Mouse (Mus musculus) heart, embryonic 16.5 days (tissue): ENCODE measurements around the gene H3f3b. TPM values are rescaled to one million over a fixed set of nuclear protein-coding genes. Genes with fewer than 3 reads are reported as not detected.

ENCODE experiments used
- ATAC-seq: fragments of 200-750 bp; cut with Nextera tagmentation; replicated peaks from 2 replicates; pipeline ENCODE4 v1.8.0; 2017; ENCODE audit warnings: moderate number of reproducible peaks; ENCODE audit not compliant: insufficient read depth, low FRiP score; ENCODE audit errors: extremely low read depth
- H3K27ac ChIP-seq: fragments of 300-500 bp; sonication (generic); 2 replicates; pipeline ENCODE4 v1.5.1; 2014; ENCODE audit warnings: mild to moderate bottlenecking, low read length, control low read depth, moderate library complexity
- H3K27me3 ChIP-seq: fragments of 300-500 bp; sonication (generic); 2 replicates; pipeline ENCODE4 v1.6.1; 2014; ENCODE audit warnings: low read length, mixed read lengths; ENCODE audit not compliant: control insufficient read depth, insufficient read depth
- H3K36me3 ChIP-seq: fragments of 300-500 bp; sonication (generic); 2 replicates; pipeline ENCODE4 v1.6.1; 2014; ENCODE audit not compliant: control insufficient read depth, insufficient read depth
- H3K4me1 ChIP-seq: fragments of 300-500 bp; sonication (generic); 2 replicates; pipeline ENCODE4 v1.6.1; 2014; ENCODE audit warnings: low read length, mixed read lengths; ENCODE audit not compliant: control insufficient read depth, insufficient read depth
- H3K4me2 ChIP-seq: fragments of 300-500 bp; sonication (generic); 2 replicates; pipeline ENCODE4 v1.6.1; 2014; ENCODE audit warnings: low read depth, mild to moderate bottlenecking, control low read depth, low read length
- H3K4me3 ChIP-seq: fragments of 300-500 bp; sonication (generic); 2 replicates; pipeline ENCODE4 v1.5.1; 2014; ENCODE audit warnings: mild to moderate bottlenecking, control low read depth, low read length
- H3K9ac ChIP-seq: fragments of 300-500 bp; sonication (generic); 2 replicates; pipeline ENCODE4 v1.6.1; 2014; ENCODE audit warnings: low read length, control low read depth
- H3K9me3 ChIP-seq: fragments of 300-500 bp; sonication (generic); replicated peaks from 2 replicates; pipeline ENCODE4 v1.6.1; 2016; ENCODE audit warnings: low read length; ENCODE audit not compliant: control insufficient read depth
- WGBS: fragments of 180-500 bp; shearing (Covaris S2); extraction: QIAGEN DNeasy Blood & Tissue Kit; methylation state at CpG from one replicate; pipeline ENCODE4 v1.1.7; 2014; 5-methylcytosine and 5-hydroxymethylcytosine counted together
- polyA plus RNA-seq: library from polyadenylated mRNA; unstranded; fragments of >200 nt; fragmentation: Nextera tagmentation; extraction: Ambion mirVana; gene quantifications from 2 replicates; pipeline ENCODE4 v1.2.1, GENCODE M21; 2015

H3f3b gene
- polyA plus RNA-seq, 1 experiment from 2014 or later = 709 TPM

DNA sequence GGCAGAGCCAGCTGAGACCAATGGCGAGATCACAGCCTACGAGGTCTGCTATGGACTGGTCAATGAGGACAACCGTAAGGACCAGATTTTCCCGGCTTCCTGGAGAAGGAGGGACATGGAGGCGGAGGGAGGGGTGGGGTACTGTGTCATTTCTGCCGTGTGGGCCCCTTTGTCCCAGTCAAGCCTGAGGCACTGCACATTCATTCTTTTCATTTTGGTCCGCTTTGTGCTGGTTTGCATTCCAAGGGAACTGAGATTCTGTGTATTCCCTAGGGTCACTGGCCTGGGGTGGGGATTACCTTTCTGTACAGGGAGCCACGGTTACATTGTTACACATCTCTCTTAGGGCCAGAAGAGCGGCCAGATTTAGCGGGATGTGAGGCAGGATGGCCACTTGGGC, 27.2 kb downstream of the H3f3b start:
- no peaks in the 10 kb centered on the region for H3K27me3 ChIP-seq
- H3K36me3 ChIP-seq = no peaks in the 10 kb centered on the region
- H3K27ac ChIP-seq = no peak overlapping the region
- 65% methylated on average over 10 of the region's 10 CpGs for WGBS
- no peak overlapping the region for H3K9ac ChIP-seq
- H3K4me2 ChIP-seq = no peak overlapping the region
- no peaks in the 10 kb centered on the region; the same call in 1 of the 2 replicates for H3K9me3 ChIP-seq
- H3K4me3 ChIP-seq = no peak overlapping the region
- H3K4me1 ChIP-seq = peaks cover 14% of the 10 kb centered on the region
- no peak for ATAC-seq

GRCm38 (mm10) chr11:115999538-116000143, 28.1 kb downstream of the H3f3b start:
- H3K4me1 ChIP-seq = peaks cover 8% of the 10 kb centered on the region; the same call in 1 of the 2 replicates
- no peaks in the 10 kb centered on the region; the same call in 1 of the 2 replicates for H3K9me3 ChIP-seq
- no peaks in the 10 kb centered on the region for H3K27me3 ChIP-seq
- WGBS = 11% methylated on average over 14 of the region's 14 CpGs
- no peak overlapping the region for H3K4me3 ChIP-seq
- H3K27ac ChIP-seq = no peak overlapping the region
- 0 out of 2 replicates have a peak, but pooled peaks have one; percentile 23 for ATAC-seq
- peak overlapping the region; percentile 40; the same call in 1 of the 2 replicates for H3K4me2 ChIP-seq
- H3K9ac ChIP-seq = 0 out of 2 replicates have a peak overlapping the region, but pooled peaks have one; percentile 44
- H3K36me3 ChIP-seq = no peaks in the 10 kb centered on the region

DNA sequence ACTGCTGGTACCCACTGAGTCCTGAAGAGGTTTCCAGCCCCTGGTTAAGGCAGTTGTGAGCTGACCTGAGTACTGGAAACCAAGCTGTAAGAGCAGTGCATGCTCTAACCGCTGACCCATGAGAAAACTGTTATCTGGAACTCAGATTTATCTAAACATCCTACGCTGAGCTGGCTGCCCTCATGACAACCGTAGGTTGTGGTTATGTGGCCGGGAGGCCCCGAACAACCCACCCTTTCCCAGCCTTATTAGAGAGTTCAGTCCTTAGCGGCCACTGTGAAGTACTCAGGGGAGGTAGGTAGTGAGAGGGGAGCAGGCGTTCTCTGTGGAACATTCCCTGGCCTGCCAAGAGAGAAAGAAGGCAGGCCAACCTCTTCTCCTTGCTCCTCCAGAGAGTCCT, 28.7 kb downstream of the H3f3b start:
- no peaks in the 10 kb centered on the region; the same call in 1 of the 2 replicates for H3K9me3 ChIP-seq
- no peak overlapping the region for H3K4me2 ChIP-seq
- 46% methylated on average over 7 of the region's 7 CpGs for WGBS
- no peak overlapping the region for H3K9ac ChIP-seq
- H3K4me1 ChIP-seq = 0 out of 2 replicates have a peak, but pooled peaks cover 2% of the 10 kb centered on the region
- no peaks in the 10 kb centered on the region for H3K27me3 ChIP-seq
- no peak for ATAC-seq
- no peak overlapping the region for H3K27ac ChIP-seq
- no peaks in the 10 kb centered on the region for H3K36me3 ChIP-seq
- H3K4me3 ChIP-seq = no peak overlapping the region

GRCm38 (mm10) chr11:115997662-115998061, 30.1 kb downstream of the H3f3b start:
- H3K27me3 ChIP-seq = peaks cover 2% of the 10 kb centered on the region; the same call in 1 of the 2 replicates
- no peak overlapping the region for H3K4me3 ChIP-seq
- H3K4me1 ChIP-seq = 0 out of 2 replicates have a peak, but pooled peaks cover 2% of the 10 kb centered on the region
- H3K36me3 ChIP-seq = no peaks in the 10 kb centered on the region
- H3K9me3 ChIP-seq = no peaks in the 10 kb centered on the region
- no peak for ATAC-seq
- WGBS = 53% methylated on average over 5 of the region's 5 CpGs
- no peak overlapping the region for H3K9ac ChIP-seq
- no peak overlapping the region for H3K27ac ChIP-seq
- H3K4me2 ChIP-seq = no peak overlapping the region

DNA sequence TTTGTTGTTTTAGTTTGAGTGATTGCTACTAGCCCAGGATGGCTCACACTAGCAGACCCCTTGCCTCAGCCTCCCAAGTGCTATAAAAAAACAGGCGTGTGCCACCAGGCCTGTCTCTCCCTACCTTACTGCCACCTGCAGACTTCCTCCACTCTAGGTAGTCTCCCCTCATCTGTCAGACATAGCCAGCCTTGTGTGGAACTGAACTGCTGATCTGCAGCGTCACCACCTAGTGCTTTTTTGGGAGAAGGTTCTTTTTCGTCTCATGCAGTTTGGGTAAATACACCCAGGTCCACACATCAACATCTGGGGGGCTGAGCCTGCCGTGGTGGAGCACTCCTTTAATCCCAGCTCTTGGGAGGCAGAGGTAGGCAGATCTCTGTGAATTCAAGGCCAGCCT, 30.7 kb downstream of the H3f3b start:
- no peak overlapping the region for H3K4me2 ChIP-seq
- 67% methylated on average over 4 of the region's 4 CpGs for WGBS
- no peaks in the 10 kb centered on the region for H3K9me3 ChIP-seq
- H3K9ac ChIP-seq = no peak overlapping the region
- no peak for ATAC-seq
- H3K27me3 ChIP-seq = peaks cover 2% of the 10 kb centered on the region; the same call in 1 of the 2 replicates
- H3K4me3 ChIP-seq = no peak overlapping the region
- H3K36me3 ChIP-seq = no peaks in the 10 kb centered on the region
- H3K4me1 ChIP-seq = 0 out of 2 replicates have a peak, but pooled peaks cover 2% of the 10 kb centered on the region
- H3K27ac ChIP-seq = no peak overlapping the region

GRCm38 (mm10) chr11:115995256-115995655, 32.5 kb downstream of the H3f3b start:
- Histone ChIP-seq H3K4me3 (no peak overlapping the region), H3K9ac (no peak overlapping the region), H3K27ac (no peak overlapping the region), H3K27me3 (peaks cover 2% of the 10 kb centered on the region; the same call in 1 of the 2 replicates), H3K4me1 (0 out of 2 replicates have a peak, but pooled peaks cover 2% of the 10 kb centered on the region), H3K9me3 (no peaks in the 10 kb centered on the region), H3K36me3 (no peaks in the 10 kb centered on the region), H3K4me2 (no peak overlapping the region)
- 80% methylated on average over 3 of the region's 3 CpGs for WGBS
- no peak for ATAC-seq

DNA sequence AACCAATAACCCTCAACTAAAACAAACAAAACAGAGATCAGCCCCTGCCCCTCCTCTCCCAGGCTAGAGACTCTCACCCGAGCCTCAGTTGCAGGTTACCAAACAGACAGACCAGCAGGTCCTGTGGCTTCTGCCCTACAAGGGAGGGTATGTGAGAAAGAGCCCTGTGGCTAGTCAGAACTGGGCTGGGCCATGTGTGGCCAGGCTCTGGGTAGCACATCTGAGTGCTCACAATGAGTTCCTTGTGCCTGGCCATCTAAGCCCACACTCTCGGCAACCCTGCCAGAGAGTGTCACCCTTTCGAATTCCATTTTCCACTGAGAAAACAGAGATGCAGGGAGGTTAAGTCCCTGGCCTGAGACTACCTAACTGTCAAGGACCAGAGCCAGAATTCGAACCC, 35.7 kb downstream of the H3f3b start:
- Histone ChIP-seq H3K27ac (no peak overlapping the region), H3K9ac (no peak overlapping the region), H3K36me3 (no peaks in the 10 kb centered on the region), H3K9me3 (no peaks in the 10 kb centered on the region), H3K4me3 (no peak overlapping the region), H3K4me1 (no peaks in the 10 kb centered on the region), H3K4me2 (no peak overlapping the region), H3K27me3 (peaks cover 2% of the 10 kb centered on the region; the same call in 1 of the 2 replicates)
- 55% methylated on average over 4 of the region's 4 CpGs for WGBS
- ATAC-seq = no peak

- 25% methylated on average over 15 of the region's 15 CpGs for WGBS
- Histone ChIP-seq H3K36me3 (no peaks in the 10 kb centered on the region), H3K4me2 (peak overlapping the region; percentile 40), H3K27ac (no peak overlapping the region), H3K9me3 (no peaks in the 10 kb centered on the region), H3K4me1 (no peaks in the 10 kb centered on the region), H3K27me3 (peaks cover 2% of the 10 kb centered on the region; the same call in 1 of the 2 replicates), H3K9ac (peak overlapping the region; percentile 29; the same call in 1 of the 2 replicates), H3K4me3 (0 out of 2 replicates have a peak overlapping the region, but pooled peaks have one; percentile 16)
- ATAC-seq = no peak
Measured at GRCm38 (mm10) chr11:115989686-115990085, 38.1 kb downstream of the H3f3b start.

DNA sequence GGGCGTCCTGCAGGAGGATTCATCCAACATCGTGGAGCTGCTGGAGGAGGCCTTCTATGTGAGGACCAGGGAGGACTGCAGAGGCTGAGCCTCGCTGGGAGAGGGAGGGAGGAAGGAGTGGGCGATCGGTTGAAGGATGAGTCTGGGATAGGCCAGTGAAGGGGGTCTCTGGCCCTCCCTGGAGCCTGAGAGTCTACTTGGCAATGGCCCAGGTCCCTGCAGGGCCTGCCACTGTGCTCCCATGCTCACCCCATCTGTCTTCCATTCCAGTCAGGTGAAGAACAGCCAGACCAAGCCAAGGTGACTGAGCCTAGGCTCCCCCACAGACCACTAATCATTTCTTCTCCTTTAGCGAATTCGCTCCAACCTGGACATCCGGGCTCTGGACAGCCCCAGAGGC, 44.5 kb downstream of the H3f3b start:
- WGBS = 67% methylated on average over 8 of the region's 8 CpGs

More for the DNA sequence above, 44.5 kb downstream of the H3f3b start:
- Histone ChIP-seq H3K4me2 (no peak overlapping the region), H3K27me3 (no peaks in the 10 kb centered on the region), H3K9ac (no peak overlapping the region), H3K4me3 (no peak overlapping the region), H3K4me1 (no peaks in the 10 kb centered on the region), H3K27ac (no peak overlapping the region), H3K9me3 (no peaks in the 10 kb centered on the region), H3K36me3 (no peaks in the 10 kb centered on the region)
- no peak for ATAC-seq
